Mouse (Mus musculus) CD4-positive, CD25-positive, alpha-beta regulatory T cell, adult 2 months (primary cell): Measurements from ENCODE around the gene Mapkapk5.
A peak's percentile ranks its signal among the peaks of the same experiment; 100 is the strongest.
"Not testable (repeated sequence)": the region's sequence is repeated elsewhere in the genome, so short reads cannot be mapped to it uniquely, and the experiment has no call there.

ENCODE experiments used
- DNase-seq: peaks from one replicate; pipeline ENCODE4 v3.0.0-alpha.2; 2012; ENCODE audit warnings: low read depth, low spot score

Mapkapk5 gene

GRCm38 (mm10) chr5:121564468-121564895, 18.8 kb upstream of the Mapkapk5 start:
- DNase-seq, result peak; percentile 92

DNA sequence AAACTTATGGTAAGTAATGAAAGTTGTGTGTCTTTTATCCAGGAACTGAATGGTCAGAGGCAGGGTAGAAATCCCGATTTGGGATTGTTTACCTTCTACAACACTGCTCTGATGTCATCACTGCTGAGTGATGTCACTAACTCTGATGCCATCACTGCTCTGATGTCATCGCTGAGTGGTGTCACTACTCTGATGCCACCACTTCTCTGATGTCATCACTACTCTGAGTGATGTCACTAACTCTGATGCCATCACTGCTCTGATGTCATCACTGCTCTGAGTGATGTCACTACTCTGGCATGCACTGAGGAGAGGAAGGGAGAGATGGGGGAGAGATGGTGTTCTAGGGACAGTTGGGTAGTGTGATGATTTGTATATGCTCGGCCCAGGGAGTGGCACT, 16.7 kb upstream of the Mapkapk5 start:
- DNase-seq, result peak; percentile 21

- no peak for DNase-seq
Observed at GRCm38 (mm10) chr5:121549196-121549595, 3.5 kb upstream of the Mapkapk5 start.

DNA sequence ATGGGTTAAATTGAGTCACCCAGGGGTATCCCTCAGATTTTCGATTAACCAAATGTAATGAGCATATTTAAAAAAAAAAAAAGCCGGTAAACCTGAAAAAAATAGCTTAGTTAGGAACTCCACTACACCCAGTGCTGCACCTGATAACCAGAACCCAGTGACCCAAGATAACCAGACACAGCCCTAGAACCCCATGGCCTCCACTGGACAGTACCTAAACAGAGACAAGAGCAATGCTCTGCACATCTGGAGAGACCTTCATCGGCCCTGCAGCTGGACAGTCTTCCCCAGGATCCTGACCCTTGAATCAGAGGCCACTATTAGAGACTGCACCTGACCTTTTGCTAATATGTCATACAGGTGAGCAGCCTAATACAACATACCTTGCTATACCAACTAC, 1.4 kb upstream of the Mapkapk5 start:
- DNase-seq, result no peak

DNA sequence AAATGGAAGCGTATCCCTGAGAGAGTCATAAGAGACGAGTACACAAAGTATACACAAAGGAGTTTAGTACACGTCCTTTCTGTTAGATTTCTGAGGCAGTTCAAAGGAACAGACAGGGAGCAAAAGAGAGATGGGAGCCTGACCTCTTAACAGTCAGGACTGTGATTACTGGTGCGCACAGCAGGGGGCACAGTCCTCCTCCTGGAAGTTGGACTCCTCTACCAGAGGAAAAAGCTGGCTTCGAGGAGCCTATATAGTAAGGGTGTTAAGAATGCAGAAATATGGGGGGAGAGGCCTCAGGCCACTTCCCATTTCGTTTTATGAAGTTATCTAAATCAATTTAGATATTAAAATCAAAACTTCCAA, 808 bp upstream of the Mapkapk5 start:
- peak; percentile 72 for DNase-seq

DNA sequence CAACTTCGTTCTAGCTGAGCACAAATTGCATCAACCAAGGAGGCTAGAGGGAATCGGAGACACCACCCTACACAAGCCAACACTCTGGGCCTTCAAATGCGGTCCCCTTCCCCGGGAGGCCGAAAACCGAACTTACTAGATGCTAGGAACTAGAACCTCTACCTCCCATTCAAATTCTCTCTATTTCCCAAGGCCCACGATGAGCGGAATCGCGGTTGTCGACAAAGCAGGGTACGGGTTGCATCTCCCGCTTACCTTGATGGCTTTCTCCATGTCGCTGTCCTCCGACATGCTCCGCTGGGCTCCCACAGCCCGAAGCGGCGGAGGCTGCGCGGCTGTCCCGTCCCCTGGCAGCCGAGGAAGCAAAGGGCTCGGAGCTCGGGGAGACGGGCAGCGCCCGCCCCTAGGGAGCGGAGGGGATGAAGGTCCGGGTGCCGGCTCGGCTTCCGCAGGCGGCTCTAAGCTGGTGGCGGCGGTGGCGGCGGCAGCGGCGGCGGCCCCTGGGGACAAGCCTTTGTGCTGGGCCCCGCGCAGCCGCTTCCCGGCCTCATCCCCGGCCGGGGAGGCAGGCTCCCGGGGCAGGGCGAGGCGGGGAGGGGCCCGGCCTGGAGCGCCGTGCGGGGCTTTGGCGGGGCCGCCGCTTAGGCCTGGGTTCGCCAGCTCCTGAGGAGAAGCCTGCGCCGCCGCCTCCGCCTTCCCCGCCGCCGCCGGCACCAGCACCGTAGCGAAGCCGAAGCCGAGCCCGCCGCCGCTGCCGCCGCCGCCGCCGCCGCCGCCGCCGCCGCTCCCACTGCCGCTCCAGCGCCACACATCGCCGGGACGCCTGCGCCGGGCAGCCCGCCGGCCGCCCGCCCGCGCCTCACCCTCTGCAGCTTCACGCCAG, 554 bp downstream of the Mapkapk5 start, which contains the start of the genes Adam1a and Gm42878:
Gene Adam1a, minus strand, starts transcription at position 573 of the 883 bp plus-strand sequence.
Gene Gm42878, minus strand, starts transcription at position 573 of the 883 bp plus-strand sequence.
- no peak for DNase-seq

DNA sequence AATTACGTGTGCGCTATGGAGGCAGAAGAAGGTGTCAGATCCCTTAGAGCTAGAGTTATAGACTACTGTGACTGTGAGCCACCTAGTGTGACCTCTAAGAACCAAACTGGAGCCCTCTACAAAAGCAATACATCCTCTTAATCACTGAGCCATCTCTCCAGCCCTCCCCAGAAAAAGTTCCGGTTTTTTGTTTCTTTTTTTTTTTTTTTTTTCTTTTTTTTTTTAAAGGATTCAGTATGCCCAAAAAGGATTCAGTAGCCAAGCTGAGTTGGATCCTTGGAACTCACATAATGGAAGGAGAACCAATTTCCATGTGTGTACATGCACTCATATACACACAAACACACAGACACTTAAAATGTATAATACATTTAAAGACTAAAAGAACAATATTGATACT, 2.3 kb downstream of the Mapkapk5 start:
- no peak for DNase-seq

DNA sequence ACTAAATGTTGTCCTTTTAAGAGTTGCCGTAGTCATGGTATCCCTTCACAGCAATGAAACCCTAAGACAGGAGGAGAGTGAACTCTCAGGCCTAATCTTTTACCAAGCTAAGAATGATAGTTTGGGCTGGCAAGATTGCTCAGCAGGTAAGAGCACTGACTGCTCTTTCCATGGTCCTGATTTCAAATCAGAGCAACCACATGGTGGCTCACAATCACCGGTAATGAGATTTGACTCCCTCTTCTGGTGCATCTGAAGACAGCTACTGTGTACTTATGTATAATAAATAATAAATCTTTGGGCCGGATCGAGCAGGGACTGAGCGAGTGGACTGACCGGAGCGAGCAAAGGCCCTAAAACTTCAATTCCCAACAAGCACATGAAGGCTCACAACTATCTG, 4.5 kb downstream of the Mapkapk5 start:
- peak; percentile 22 for DNase-seq

- DNase-seq, result no peak
Observed at GRCm38 (mm10) chr5:121540066-121540465, 5.6 kb downstream of the Mapkapk5 start.

DNA sequence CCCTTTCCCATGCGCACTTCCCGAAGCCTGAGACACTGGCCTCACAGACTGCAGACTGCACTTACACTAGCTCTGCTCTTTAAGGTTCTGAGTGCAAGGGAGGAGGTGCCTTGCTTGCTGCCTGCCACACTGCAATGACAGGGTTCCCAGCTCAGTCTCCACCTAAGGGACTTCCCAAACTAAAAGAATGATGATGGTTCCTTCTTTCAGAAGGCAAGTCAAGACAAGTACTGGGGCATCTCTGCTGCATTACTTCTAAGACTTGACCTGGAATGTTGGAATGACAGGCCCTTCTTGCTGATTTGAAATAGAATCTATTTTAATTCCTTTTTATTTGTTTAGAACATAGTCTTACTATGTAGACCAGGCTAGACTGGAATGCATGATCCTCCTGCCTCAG, 8.1 kb downstream of the Mapkapk5 start:
- DNase-seq, result no peak

DNA sequence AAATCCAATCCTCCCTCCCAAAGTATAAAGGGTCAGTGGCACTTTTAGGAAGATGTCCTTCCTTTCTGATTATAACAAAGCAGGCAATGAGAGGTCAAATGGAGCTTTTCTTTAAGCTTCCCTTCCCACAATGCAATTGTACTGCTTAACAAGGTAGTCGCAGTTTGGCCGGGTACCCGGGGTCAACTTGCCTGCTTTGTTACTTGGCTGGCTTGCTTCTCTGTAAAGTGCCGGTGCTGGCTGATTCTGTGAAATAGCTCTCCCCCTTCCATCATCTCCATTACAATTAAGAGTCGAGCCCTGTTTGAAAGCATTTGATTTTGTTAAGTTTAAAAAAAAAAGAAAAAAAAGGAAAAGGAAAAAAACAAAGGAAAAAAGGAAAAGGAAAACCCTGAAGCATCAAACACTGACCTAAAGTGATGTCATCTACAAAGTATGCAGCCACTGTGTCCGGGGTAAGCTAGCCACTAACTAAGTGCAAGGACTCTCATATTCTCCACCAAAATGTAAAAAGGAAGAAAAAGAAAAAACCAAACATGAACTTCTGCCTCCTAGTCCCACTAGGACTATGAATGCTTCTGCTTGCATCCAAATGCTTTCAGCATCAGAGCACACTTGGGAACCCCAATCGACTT, 8.7 kb downstream of the Mapkapk5 start:
- no peak for DNase-seq

DNA sequence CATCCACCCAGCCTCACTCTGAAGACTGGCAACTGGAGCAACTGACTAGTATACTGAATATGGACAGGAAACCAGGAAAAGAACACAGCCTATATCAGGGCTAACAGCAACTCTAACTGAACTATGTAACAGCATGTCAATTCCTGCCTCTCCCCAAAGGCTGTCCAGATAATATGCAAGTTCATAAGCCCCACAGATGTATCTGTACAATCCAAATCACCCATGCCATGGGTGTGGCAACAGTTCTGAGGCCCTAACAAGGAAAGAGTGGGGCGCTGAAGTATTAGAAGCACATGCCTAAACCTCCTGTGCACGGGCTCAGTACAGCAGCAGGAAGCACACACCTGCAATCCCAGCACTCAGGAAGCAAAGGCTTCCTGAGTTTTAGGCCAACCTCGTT, 10.6 kb downstream of the Mapkapk5 start:
- DNase-seq, result no peak

DNA sequence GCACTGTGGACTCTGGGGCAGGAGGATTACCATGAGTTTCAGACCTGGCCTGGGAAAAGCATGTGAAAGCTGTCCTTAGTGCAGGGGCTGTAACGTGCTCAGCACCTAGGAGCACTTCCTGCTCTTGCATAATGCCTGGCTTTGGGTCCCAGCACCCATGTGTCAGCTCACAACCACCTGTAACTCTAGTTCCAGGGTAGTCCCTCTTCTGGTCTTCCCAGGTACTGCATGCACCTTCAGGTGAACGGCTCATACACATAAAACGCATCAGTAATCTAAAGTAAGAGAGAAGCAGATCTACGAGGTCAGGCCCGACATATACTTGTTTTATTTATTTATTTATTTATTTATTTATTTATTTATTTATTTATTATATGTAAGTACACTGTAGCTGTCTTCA, 11.2 kb downstream of the Mapkapk5 start:
- DNase-seq, result peak; percentile 55

DNA sequence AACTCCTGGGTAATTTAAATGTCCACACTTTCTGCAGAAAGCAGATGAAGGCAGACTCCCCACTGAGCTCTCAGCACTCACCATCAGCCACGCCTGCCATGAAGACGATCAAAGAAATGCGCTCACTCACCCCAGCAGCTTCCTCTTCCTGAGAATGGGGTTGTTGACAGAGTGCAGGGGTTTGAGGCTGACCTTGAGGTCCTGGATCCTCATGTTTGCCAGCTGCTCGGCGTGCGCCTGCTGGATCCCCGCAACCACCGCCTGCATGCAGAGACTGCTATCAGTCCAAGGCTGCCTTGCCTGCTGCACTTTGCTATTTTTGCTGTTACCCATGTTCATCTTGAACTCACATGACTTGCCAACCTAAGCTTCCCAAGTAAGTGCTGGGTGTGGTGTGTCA, 18.7 kb downstream of the Mapkapk5 start:
- DNase-seq, result no peak

- DNase-seq, result no peak
Observed at GRCm38 (mm10) chr5:121526526-121526925, 19.2 kb downstream of the Mapkapk5 start.

- DNase-seq, result no peak
Observed at GRCm38 (mm10) chr5:121525774-121526450, 19.8 kb downstream of the Mapkapk5 start.

DNA sequence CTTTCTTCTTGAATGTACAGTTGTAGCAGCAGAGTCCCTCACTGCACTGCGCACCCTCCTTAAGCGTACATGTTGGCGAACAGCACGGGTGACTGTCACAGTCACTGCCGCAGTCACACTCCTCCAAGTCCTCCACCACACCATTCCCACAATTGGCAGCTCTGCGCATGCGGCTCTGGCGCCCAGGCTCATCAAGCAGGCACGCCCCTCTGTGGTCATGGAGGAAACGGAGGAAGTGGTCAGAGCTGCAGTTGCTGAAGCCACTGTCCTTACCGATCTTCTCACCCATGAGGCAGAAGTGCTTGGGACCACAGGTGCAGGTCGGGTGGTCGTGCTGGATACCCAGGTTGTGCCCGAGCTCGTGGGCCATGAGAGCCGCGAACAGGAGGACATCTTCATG, 25.9 kb downstream of the Mapkapk5 start:
- not testable (repeated sequence) for DNase-seq

GRCm38 (mm10) chr5:121518983-121519382, 26.7 kb downstream of the Mapkapk5 start:
- DNase-seq, result no peak

DNA sequence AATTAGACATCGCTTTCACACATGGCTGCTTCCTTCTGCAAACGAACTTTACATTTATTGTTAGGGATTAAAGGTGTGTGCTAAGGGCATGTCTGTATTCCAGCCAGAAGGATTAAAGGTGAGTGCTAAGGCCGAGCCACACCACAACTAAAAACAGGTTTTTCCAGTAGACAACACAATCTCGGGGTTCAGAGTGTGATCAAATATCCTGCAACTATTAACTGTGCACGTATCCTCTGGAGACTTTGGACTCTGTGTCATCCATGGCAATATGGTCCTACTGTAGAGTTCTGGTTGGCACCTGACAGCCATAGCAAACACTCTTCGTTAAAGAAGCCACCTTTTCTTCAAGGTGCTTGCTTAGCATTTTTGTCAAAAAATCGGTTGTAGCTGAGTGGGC, 35.7 kb downstream of the Mapkapk5 start:
- no peak for DNase-seq

DNA sequence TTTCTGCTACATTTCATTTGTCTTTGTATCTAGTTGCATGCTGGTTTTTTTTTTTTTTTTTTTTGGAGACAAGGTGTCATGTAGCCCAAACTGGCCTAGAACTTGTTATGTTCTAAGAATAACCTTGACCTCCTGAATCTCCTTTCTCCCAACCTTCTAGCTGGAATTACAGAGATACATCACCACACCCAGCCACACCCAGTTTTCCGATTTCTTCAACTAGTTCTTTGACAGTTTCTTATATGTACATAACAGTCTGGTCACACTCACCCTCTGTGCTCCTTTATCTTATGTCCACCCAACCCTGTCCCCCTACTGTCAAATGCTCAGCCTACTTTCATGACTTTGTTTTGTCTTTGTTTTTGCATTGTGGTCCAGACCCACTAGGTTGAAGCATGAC, 38.9 kb downstream of the Mapkapk5 start:
- DNase-seq, result no peak

DNA sequence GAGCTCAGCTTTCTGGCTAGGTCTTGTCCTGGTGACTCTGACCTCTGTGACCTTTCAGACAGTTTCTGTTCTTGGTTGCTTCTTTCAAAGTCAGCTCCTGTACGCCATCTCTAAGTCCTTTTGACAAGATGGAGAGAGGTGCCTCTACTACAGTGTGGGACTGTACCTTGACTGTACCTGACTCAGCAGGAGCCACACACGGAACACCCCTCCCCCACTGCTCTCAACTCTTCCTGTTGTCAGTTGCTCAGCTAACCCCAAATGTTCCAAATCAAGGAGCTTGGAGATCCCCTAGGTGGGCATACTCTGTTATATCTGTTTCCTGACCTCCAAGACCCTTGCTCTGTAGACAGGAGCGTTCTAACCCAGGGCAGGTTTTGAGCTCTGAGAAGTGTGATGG, 42.5 kb downstream of the Mapkapk5 start, which contains the start of gene Adam1b:
Gene Adam1b, minus strand, starts transcription at position 205 of the 400 bp plus-strand sequence.
- peak; percentile 5 for DNase-seq

DNA sequence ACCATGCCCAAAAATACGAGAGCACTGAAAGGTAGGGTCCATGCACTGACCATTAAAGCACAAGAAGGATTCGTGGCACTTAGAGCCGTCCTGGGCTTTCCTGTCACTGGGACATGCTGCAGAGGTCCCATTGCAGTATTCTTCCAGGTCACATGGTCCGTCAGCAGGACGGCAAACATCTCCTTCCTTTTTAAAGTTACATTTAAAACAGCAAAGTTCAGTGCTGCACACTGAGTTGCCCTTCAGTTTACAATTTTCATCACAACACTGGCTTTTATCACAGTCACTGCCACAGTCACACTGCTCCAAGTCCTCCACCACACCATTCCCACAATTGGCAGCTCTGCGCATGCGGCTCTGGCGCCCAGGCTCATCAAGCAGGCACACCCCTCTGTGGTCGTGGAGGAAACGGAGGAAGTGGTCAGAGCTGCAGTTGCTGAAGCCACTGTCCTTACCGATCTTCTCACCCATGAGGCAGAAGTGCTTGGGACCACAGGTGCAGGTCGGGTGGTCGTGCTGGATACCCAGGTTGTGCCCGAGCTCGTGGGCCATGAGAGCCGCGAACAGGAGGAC, 44.2 kb downstream of the Mapkapk5 start:
- DNase-seq, result not testable (repeated sequence)
